Mouse (Mus musculus) spleen, adult 2 months (tissue): ENCODE measurements around the gene Dnaic2.

Source experiments
- CTCF ChIP-seq: fragments of 200-500 bp; IDR thresholded peaks from 2 replicates; pipeline ENCODE4 v1.5.1; 2011; ENCODE audit warnings: mild to moderate bottlenecking, inconsistent platforms; ENCODE audit not compliant: insufficient read depth, insufficient read length, insufficient replicate concordance; ENCODE audit errors: extremely low read depth
- POLR2A ChIP-seq: fragments of 200-500 bp; IDR thresholded peaks from 2 replicates; pipeline ENCODE4 v1.6.1; 2011; ENCODE audit warnings: low read depth, low read length, inconsistent platforms

- TF ChIP-seq CTCF (no peak), POLR2A (no peak)
Measured at GRCm38 (mm10) chr11:114720535-114720934, 6.7 kb upstream of the Dnaic2 start.
